Mouse (Mus musculus) WW6 (cell line): ENCODE data around the gene Gm3618.
"Not testable (repeated sequence)": the region's sequence is repeated elsewhere in the genome, so short reads cannot be mapped to it uniquely, and the experiment has no call there.

ENCODE experiments used
- DNase-seq: peaks from one replicate; pipeline ENCODE4 v3.0.0-alpha.2; 2013; ENCODE audit warnings: low read depth, low spot score

The Gm3618 gene

GRCm38 (mm10) chr14:6343578-6343977 lies at the start of gene Gm3618:
Gm3618 (minus strand) TSS chr14:6343678.
- DNase-seq, result not testable (repeated sequence)

DNA sequence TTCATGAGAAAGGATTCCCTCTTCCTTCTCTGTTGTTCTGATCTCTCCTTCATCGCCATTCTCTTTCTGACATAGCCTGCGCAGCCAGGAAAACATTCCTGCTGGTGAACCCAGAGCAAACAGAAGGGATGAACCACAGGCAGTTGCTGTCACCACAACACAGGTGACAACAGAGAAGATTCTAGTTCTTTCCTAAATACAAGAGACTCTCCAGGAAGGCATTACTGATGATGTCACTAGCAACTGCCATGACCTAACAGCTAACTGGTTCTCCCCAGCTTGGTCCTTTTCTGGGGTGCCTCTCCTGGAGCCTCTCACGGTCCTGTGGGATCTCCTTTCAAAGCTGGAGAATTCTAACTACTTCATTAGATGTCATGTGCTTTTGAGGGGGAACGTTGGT lies 46.7 kb upstream of the Gm3618 start, which contains the start of gene Gm16440:
Gm16440 (minus strand) TSS at position 101 of the 400 bp plus-strand sequence.
- not testable (repeated sequence) for DNase-seq

DNA sequence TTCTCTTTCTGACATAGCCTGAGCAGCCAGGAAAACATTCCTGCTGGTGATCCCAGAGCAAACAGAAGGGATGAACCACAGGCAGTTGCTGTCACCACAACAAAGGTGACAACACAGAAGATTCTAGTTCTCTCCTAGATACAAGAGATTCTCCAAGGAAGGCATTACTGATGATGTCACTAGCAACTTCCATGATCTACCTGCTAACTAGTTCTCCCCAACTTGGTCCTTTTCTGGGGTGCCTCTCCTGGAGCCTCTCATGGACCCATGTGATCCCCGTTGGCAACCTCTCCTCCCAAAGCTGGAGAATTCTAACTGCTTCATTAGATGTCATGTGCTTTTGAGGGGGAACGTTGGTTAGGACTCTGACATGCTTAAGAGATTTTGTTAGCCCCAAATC lies 38.7 kb downstream of the Gm3618 start, which contains the start of gene Gm21103:
Gm21103 (minus strand) TSS at position 101 of the 400 bp plus-strand sequence.
- DNase-seq, result not testable (repeated sequence)

DNA sequence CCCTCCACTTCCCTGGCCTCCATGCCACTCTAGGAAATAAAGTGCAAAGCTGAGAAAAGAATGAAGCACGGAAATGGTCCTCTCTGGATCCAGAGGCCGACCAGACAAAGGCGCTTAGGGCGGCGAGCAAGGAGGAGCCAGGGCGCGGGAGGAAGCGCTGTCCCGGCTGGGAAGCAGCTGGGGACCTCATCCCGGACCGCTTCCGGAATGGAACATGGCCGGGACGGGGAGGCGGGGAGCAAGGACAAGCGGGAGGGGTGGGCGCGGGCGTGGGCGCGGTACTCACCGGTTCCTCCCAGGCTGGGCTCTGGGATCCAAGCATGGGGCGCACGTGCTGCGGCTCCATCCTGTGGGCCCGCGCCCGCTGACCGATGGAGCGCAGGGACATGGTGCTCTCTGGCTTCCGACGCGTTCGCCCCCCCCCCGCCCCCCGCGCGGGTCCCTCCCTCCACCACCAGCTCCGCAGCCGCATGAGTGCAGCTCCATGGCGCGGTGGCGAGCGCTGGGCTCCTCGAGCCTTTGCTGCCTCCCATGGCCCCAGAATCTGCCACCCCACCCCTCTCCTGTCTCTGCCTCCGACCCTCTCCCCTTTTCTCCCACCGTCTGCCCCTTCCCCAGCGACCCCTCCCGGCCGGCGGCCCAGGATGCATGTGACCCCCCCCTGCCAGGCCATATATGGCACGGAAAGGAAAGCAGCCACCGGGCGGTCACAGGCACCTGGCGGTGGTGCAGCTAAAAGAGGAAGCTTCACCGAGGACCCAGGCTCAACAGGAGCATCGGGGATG lies 56.4 kb downstream of the Gm3618 start, which contains the start of gene Gm3411:
Gm3411 (minus strand) TSS at position 320 of the 785 bp plus-strand sequence.
- not testable (repeated sequence) for DNase-seq
